Mouse (Mus musculus) limb, embryonic 11.5 days (tissue): ENCODE data around the gene Slc29a1. TPM values are rescaled to one million over a fixed set of nuclear protein-coding genes. Genes with fewer than 3 reads are reported as not detected.
A peak's percentile ranks its signal among the peaks of the same experiment; 100 is the strongest.

Source experiments
- ATAC-seq: fragments of 200-750 bp; cut with Nextera tagmentation; 2 replicates; pipeline ENCODE4 v1.8.0; 2017; ENCODE audit warnings: low read depth; ENCODE audit not compliant: insufficient number of reproducible peaks, low FRiP score, low TSS enrichment
- DNase-seq: peaks from one replicate; pipeline ENCODE4 v3.0.0-alpha.2; 2015; ENCODE audit warnings: low spot score
- H3K27ac ChIP-seq: fragments of 300-500 bp; sonication (generic); replicated peaks from 2 replicates; pipeline ENCODE4 v1.5.1; 2014; ENCODE audit warnings: low read depth, mild to moderate bottlenecking, low read length
- H3K27me3 ChIP-seq: fragments of 300-500 bp; sonication (generic); 2 replicates; pipeline ENCODE4 v1.6.1; 2014; ENCODE audit warnings: mild to moderate bottlenecking, low read length, mixed read lengths; ENCODE audit not compliant: control insufficient read depth, insufficient read depth
- H3K36me3 ChIP-seq: fragments of 300-500 bp; sonication (generic); 2 replicates; pipeline ENCODE4 v1.6.1; 2014; ENCODE audit warnings: mild to moderate bottlenecking, low read length, moderate library complexity, mixed read lengths; ENCODE audit not compliant: control insufficient read depth, insufficient read depth
- H3K4me1 ChIP-seq: fragments of 300-500 bp; sonication (generic); 2 replicates; pipeline ENCODE4 v1.6.1; 2014; ENCODE audit warnings: low read length, mixed read lengths; ENCODE audit not compliant: control insufficient read depth, insufficient read depth
- H3K4me2 ChIP-seq: fragments of 300-500 bp; sonication (generic); 2 replicates; pipeline ENCODE4 v1.6.1; 2014; ENCODE audit warnings: low read depth, mild to moderate bottlenecking, moderate library complexity; ENCODE audit not compliant: severe bottlenecking
- H3K4me3 ChIP-seq: fragments of 300-500 bp; sonication (generic); 2 replicates; pipeline ENCODE4 v1.5.1; 2014; ENCODE audit warnings: low read depth, low read length
- H3K9ac ChIP-seq: fragments of 300-500 bp; sonication (generic); 2 replicates; pipeline ENCODE4 v1.6.1; 2014; ENCODE audit warnings: mild to moderate bottlenecking, low read length
- H3K9me3 ChIP-seq: fragments of 300-500 bp; sonication (generic); 2 replicates; pipeline ENCODE4 v1.6.1; 2016; ENCODE audit warnings: low read length; ENCODE audit not compliant: control insufficient read depth
- WGBS: fragments of 180-500 bp; shearing (Covaris S2); extraction: QIAGEN DNeasy Blood & Tissue Kit; methylation state at CpG from one replicate; pipeline ENCODE4 v1.1.7; 2014; 5-methylcytosine and 5-hydroxymethylcytosine counted together
- polyA plus RNA-seq: library from polyadenylated mRNA; unstranded; fragments of >200 nt; fragmentation: Nextera tagmentation; extraction: Ambion mirVana; gene quantifications from 2 replicates; pipeline ENCODE4 v1.2.1, GENCODE M21; 2014

Gene Slc29a1
- polyA plus RNA-seq, 1 experiment from 2014 or later: 38.9 TPM

GRCm38 (mm10) chr17:45595736-45596390 is 3.5 kb downstream of the Slc29a1 start:
- Histone ChIP-seq H3K36me3 (peaks cover 2% of the 10 kb centered on the region; the same call in 1 of the 2 replicates), H3K27me3 (peaks cover 28% of the 10 kb centered on the region), H3K4me2 (peak overlapping the region; percentile 96), H3K27ac (0 out of 2 replicates have a peak overlapping the region, but pooled peaks have one; percentile 14), H3K4me3 (peak overlapping the region; percentile 50), H3K9ac (peak overlapping the region; percentile 70), H3K9me3 (no peaks in the 10 kb centered on the region; the same call in 1 of the 2 replicates), H3K4me1 (peaks cover 37% of the 10 kb centered on the region)
- ATAC-seq (no peak; the same call in 1 of the 2 replicates), DNase-seq (no peak)
- WGBS: 5% methylated on average over 23 of the region's 23 CpGs

GRCm38 (mm10) chr17:45594881-45595735 is 4.3 kb downstream of the Slc29a1 start:
- peak; percentile 82 for DNase-seq
- Histone ChIP-seq H3K4me1 (peaks cover 34% of the 10 kb centered on the region), H3K27me3 (peaks cover 25% of the 10 kb centered on the region), H3K4me2 (peak overlapping the region; percentile 96), H3K9me3 (no peaks in the 10 kb centered on the region; the same call in 1 of the 2 replicates), H3K9ac (peak overlapping the region; percentile 70), H3K27ac (no peak overlapping the region), H3K4me3 (peak overlapping the region; percentile 50), H3K36me3 (peaks cover 2% of the 10 kb centered on the region; the same call in 1 of the 2 replicates)
- under 1% methylated on average over 58 of the region's 58 CpGs for WGBS
- ATAC-seq: peak; percentile 81

- Histone ChIP-seq H3K4me3 (peak overlapping the region; percentile 50; the same call in 1 of the 2 replicates), H3K9me3 (no peaks in the 10 kb centered on the region; the same call in 1 of the 2 replicates), H3K27ac (no peak overlapping the region), H3K4me1 (peaks cover 28% of the 10 kb centered on the region), H3K4me2 (peak overlapping the region; percentile 31), H3K9ac (no peak overlapping the region), H3K27me3 (peaks cover 25% of the 10 kb centered on the region), H3K36me3 (peaks cover 2% of the 10 kb centered on the region; the same call in 1 of the 2 replicates)
- WGBS: 45% methylated on average over 8 of the region's 8 CpGs
- DNase-seq: no peak
- no peak for ATAC-seq
Measured at GRCm38 (mm10) chr17:45594195-45594594, 5.2 kb downstream of the Slc29a1 start.

GRCm38 (mm10) chr17:45593479-45593878 is 5.9 kb downstream of the Slc29a1 start:
- H3K4me1 ChIP-seq: peaks cover 28% of the 10 kb centered on the region
- H3K9ac ChIP-seq: peak overlapping the region; percentile 1; the same call in 1 of the 2 replicates
- peaks cover 25% of the 10 kb centered on the region for H3K27me3 ChIP-seq

GRCm38 (mm10) chr17:45592606-45593431 is 6.6 kb downstream of the Slc29a1 start:
- DNase-seq: no peak
- H3K4me3 ChIP-seq: no peak overlapping the region

More at GRCm38 (mm10) chr17:45593479-45593878, 5.9 kb downstream of the Slc29a1 start:
- WGBS: 27% methylated on average over 8 of the region's 8 CpGs
- Histone ChIP-seq H3K4me2 (peak overlapping the region; percentile 24; the same call in 1 of the 2 replicates), H3K9me3 (no peaks in the 10 kb centered on the region; the same call in 1 of the 2 replicates), H3K4me3 (no peak overlapping the region), H3K36me3 (peaks cover 5% of the 10 kb centered on the region), H3K27ac (no peak overlapping the region)
- DNase-seq (no peak), ATAC-seq (no peak)

GRCm38 (mm10) chr17:45591701-45592605 is 7.5 kb downstream of the Slc29a1 start:
- DNase-seq: no peak
- 54% methylated on average over 16 of the region's 16 CpGs for WGBS
- Histone ChIP-seq H3K4me3 (no peak overlapping the region), H3K4me1 (peaks cover 26% of the 10 kb centered on the region), H3K9me3 (no peaks in the 10 kb centered on the region; the same call in 1 of the 2 replicates), H3K27me3 (peaks cover 25% of the 10 kb centered on the region), H3K9ac (peak overlapping the region; percentile 28; the same call in 1 of the 2 replicates), H3K4me2 (no peak overlapping the region), H3K36me3 (peaks cover 8% of the 10 kb centered on the region), H3K27ac (no peak overlapping the region)
- ATAC-seq: no peak

More at GRCm38 (mm10) chr17:45592606-45593431, 6.6 kb downstream of the Slc29a1 start:
- ATAC-seq: no peak
- 53% methylated on average over 8 of the region's 8 CpGs for WGBS
- H3K27ac ChIP-seq: no peak overlapping the region
- no peak overlapping the region for H3K4me2 ChIP-seq
- peaks cover 5% of the 10 kb centered on the region for H3K36me3 ChIP-seq
- no peaks in the 10 kb centered on the region; the same call in 1 of the 2 replicates for H3K9me3 ChIP-seq
- H3K4me1 ChIP-seq: peaks cover 28% of the 10 kb centered on the region
- H3K9ac ChIP-seq: peak overlapping the region; percentile 28; the same call in 1 of the 2 replicates
- peaks cover 25% of the 10 kb centered on the region for H3K27me3 ChIP-seq

GRCm38 (mm10) chr17:45590410-45590809 is 9.0 kb downstream of the Slc29a1 start:
- peaks cover 21% of the 10 kb centered on the region for H3K27me3 ChIP-seq
- no peak overlapping the region for H3K4me3 ChIP-seq
- H3K4me1 ChIP-seq: peaks cover 22% of the 10 kb centered on the region; the same call in 1 of the 2 replicates
- ATAC-seq: no peak
- H3K36me3 ChIP-seq: peaks cover 8% of the 10 kb centered on the region
- no peak for DNase-seq
- H3K9me3 ChIP-seq: no peaks in the 10 kb centered on the region; the same call in 1 of the 2 replicates
- no peak overlapping the region for H3K27ac ChIP-seq
- no peak overlapping the region for H3K4me2 ChIP-seq
- H3K9ac ChIP-seq: no peak overlapping the region
- WGBS: 60% methylated on average over 6 of the region's 6 CpGs
